Mouse (Mus musculus) kidney, adult 2 months (tissue): Measurements from ENCODE around the gene Arhgap29.

Experiments used
- CTCF ChIP-seq: fragments of 200-500 bp; conservative IDR thresholded peaks from 2 replicates; pipeline ENCODE4 v1.5.1; 2011; ENCODE audit warnings: low read depth, mild to moderate bottlenecking, control low read depth, low read length, moderate library complexity, mixed read lengths; ENCODE audit not compliant: insufficient read depth, insufficient read length
- POLR2A ChIP-seq: fragments of 200-500 bp; IDR thresholded peaks from one replicate; pipeline ENCODE4 v1.6.1; 2011; ENCODE audit warnings: low read depth, low read length, control low read depth

DNA sequence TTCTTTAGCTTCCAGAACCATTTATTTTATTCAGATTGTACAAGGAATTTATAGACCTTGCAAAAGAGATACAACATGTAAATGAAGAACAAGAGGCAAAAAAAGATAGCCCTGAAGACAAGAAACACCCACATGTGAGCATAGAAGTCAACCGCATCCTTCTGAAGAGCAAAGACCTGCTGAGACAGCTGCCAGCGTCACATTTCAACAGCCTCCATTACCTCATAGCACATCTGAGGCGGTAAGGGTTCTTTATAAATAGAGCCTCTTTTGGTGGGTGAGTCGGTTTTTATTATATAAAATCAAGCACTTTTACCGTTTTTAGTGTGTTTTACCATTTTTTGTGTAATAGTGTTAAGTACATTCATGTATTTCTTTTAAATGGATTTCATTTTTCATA is 57.5 kb downstream of the Arhgap29 start:
- TF ChIP-seq POLR2A = no peak
- TF ChIP-seq CTCF = no peak
